Mouse (Mus musculus) R1 (cell line): ENCODE measurements at regions not wholly inside any gene's neighbourhood (a gene's known extent, or its start where the extent isn't known, plus 50 kb on each side); places are given as distances from the start of the nearest gene placed in this dataset.

ENCODE experiments used
- DNase-seq: peaks from one replicate; pipeline ENCODE4 v3.0.0-alpha.2; 2018; ENCODE audit warnings: low read depth, low spot score

GRCm38 (mm10) chr3:103408724-103409123, 129.6 kb downstream of the Trim33 start:
- peak; percentile 64 for DNase-seq

DNA sequence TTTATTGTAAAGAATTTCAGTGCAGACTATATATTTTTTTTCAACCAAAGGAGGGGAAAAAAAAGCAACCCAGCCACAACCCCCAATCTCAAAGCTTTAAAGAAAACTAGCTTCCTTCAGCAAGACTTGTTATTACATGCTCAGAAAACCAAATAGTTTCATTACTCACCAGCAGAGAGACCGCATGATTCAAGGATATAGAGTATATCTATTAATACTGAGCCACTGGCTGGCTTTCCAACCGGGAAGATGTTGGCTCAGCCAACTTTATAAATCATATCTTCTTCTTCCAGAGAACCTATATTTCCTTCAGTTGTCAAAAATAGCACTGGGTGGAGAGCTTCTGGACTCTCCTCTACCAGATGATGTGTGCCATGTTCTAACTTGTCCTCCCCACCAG, 133.2 kb downstream of the Trim33 start:
- DNase-seq = no peak

- no peak for DNase-seq
Measured at GRCm38 (mm10) chr3:103415051-103415695, 136.1 kb downstream of the Trim33 start.

DNA sequence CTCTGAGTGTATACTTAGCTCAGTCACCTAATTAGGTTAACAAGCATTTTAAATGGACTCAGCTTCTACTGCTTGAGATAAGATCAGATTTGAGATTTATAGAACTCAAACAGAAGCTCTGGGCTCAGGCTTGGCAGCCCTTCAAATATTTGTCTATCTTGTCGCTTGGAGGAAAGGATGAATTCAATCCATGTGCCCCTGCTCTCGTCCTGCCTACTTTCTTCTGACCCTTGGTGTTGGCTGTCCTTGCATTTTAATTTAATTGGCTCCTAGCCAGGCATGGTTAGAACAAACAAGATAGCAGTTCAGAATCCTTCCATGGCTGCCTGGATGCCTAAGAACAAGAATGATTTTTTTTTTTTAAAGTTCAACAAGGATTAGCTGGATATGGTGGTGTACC, 137.2 kb downstream of the Trim33 start:
- no peak for DNase-seq

GRCm38 (mm10) chr3:103417781-103418180, 138.7 kb downstream of the Trim33 start:
- no peak for DNase-seq

DNA sequence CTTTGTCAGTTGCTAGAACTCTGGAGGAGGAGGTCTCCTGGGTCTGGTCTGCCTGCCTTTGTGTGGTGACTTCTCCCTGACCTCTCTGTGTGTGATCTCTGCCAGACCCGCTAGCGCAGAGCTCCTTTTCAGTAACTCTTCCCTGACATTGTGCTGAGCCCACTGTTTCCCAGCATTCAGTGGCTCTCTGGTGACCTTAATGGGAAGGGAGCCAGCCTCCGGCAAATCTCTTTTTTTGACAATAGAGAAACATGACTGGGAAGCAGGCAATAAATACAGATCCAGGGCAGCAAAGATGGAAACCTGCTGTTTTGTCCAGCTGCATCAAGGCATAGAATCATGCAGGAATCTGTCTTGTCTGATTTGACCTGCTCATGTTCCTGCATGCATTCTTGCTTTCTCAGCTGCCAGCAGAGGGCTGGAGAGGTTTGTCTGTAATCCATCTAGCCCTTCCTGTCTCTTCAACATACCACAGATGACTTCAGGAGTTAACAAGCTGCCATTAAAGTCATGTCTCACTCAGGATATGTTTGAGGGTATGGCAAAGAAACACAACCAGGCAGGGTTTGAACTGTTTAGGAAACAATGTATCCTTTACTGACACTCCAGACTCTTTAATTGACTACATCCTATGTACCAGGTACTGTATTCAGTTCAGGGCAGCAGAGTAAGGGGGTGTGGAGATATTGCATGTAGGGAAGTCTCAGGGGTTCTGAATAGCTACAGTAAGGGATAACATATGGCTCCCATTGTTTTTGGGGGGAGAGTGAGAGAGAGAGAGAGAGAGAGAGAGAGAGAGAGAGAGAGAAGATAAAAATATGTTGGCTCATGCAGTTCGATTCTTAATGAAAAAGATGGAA, 140.9 kb downstream of the Trim33 start:
- DNase-seq = peak; percentile 69

DNA sequence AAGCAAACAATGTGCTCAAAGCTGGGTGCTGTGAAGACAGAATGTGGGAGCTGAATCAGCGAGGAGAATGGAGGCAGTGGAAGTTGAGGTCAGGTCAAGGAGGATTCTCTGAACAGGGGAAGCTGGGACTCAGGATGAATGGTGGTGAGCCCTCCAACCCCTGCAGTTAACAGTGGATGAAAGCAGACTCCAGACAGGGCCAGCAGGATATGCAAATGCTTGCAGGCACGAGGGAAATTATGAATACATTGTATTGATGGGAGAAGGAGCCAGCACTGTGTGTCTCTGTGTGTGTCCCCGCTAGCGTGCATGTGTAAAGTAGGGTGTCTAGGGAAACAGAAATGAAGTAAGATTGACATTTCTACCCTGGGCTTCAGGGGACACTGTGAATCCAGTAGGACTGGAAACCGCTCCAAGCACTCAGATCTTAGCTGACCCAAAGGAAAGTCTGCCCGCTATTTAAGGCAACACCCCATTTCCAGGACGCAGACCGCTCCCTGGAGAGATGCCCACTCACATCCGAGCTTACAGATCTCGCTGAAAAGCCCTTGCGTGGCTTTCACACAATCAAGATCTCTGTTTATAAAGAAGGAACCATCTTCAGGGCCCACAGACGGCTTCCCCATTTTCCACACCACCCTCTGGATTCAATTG, 141.7 kb downstream of the Trim33 start:
- DNase-seq = peak; percentile 79

- DNase-seq = no peak
Measured at GRCm38 (mm10) chr3:103421275-103421621, 142.2 kb downstream of the Trim33 start.

- DNase-seq = no peak
Measured at GRCm38 (mm10) chr3:103422806-103423205, 143.7 kb downstream of the Trim33 start.

DNA sequence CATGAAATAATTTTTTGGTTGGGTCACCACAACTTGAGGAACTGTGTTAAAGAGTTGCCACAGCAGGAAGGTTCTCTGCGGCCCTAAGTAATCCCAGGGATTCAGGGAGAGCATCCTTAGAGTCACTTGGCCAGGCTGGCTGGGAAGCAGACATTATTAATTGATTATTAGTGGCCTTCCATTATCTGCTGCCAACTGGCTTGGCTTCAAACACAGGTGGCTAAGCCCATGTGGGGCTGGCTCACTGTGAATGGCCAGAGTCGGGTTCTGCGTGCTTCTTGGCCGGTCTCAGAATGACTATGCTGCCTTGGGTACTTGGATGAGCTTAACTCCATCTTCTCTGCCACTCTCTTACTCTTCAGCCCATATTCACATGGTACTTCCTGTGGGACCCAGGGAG, 144.2 kb downstream of the Trim33 start:
- DNase-seq = no peak

DNA sequence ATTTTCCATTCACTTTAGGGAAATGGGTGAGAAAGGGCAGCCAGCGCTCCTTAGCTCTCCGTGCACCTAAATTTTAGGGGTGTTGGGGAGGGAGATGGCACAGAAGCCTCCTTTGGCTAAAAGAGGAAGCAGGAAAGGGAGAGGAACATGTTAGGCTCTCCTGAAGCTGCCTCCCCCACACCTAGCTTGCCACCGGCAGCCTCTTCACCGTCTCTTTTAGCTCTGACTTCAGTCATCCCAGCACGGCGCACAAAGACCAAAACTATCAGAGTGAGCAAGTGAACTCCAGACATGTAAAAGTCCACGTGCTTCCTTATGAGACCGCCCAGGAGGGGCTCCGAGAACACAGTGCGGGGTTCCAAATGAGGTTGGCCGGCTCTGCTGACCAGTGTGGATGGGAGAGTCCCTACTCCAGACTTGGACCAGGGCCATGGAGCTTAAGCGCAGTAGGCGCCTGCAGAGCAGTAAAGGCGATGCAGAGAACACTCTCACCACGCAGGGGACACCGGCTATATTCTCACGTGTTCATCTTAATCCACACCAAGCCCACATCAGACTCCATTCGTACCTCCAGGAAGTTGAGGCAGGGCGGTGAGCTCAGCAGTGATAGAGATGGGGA, 146.8 kb downstream of the Trim33 start:
- DNase-seq = no peak

DNA sequence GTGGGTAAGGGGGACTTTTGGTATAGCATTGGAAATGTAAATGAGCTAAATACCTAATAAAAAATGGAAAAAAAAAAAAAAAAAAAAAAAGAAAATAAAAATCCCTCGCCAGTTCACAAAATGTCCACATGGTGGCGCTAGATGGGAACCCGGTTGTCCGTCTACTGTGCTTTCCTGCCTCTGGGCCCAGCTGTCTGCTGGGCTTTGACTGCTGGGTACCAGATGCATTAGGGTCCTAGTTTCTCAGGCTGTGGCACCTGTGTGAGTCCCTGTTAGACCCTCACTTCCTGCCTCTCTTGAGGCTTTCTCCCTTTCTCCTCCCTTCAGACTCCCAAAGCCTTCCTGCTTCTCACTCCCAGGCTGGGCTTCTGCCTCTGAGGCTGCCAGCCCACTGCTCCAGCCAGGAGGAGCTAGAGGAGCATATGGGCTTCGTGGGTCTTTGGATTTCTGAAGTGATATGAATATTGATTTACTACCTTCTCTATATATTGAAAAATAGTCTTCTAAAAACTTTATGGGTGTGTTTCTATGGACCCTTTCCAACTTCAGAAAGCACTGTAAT, 145.7 kb upstream of the Syt6 start:
- DNase-seq = peak; percentile 48

- DNase-seq = no peak
Measured at GRCm38 (mm10) chr3:103430131-103430530, 144.9 kb upstream of the Syt6 start.

- DNase-seq = peak; percentile 39
Measured at GRCm38 (mm10) chr3:103432254-103432653, 142.8 kb upstream of the Syt6 start.

GRCm38 (mm10) chr3:103436902-103437603, 138.0 kb upstream of the Syt6 start:
- no peak for DNase-seq

DNA sequence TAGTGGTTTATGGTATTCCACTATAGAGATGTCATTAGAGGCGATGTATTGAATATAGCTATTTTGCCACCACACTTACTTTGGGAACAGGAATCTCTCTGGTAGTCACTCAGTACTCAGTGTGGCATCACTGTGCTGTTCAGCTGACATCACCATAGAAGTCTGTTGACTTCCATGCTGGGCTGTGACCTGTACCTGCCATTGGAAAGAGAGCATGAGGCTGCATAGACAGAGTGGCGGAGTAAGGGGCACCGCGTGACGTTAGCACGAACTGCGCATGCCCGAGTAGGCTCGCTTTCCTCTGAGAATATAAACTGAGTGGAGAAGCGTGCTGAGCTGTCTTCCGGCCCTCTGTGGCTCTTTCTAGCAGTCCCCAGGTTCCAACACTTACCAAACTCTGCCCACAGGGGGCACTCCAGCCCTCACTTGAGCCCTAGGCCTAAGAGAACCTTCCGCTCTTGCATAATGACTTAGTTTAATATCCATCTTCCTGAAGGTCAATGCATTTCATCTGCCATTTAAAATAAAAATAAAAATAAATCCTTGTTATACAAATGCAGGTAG, 136.2 kb upstream of the Syt6 start:
- peak; percentile 86 for DNase-seq

GRCm38 (mm10) chr3:103443247-103443646, 131.8 kb upstream of the Syt6 start:
- no peak for DNase-seq

GRCm38 (mm10) chr3:103445852-103446251, 129.2 kb upstream of the Syt6 start:
- no peak for DNase-seq

DNA sequence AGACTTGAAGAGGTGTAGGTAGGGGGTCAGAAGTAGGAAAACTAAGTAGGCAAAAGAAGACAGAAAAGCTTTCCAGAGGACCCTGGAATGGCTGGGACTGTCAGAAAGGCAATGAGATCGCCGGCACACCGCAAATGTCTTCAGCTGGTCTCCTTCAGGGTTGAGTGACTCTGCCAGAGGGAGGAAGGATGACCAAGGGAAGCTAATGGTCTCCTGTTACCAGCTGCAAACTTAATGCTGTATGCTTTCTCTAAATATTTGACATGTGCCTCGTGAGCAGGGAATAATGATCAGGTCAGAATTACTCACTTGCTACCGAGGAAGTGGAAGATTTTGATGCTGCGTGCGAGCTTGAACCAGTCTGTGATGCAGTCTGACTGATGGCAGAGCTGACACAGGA, 125.2 kb upstream of the Syt6 start:
- no peak for DNase-seq

DNA sequence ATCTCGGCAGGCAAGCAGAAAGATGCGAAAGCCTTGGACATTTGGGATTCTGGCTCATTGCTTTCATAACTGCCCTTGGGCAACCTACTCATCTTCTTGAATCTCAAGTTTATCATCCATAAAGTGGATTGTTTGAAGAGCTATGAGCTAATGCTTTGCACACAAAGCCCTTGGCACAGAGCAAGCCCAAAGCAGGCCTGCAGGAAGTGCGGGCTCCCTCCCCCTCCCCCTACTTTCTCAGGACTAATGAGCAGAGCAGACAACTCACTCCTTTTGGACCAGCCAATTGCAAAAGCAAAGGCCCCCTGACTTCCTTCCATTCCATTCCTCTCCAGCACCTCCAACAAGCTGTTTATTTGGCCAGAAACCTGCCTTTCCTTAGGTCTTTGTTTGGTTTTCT, 123.1 kb upstream of the Syt6 start:
- DNase-seq = no peak

DNA sequence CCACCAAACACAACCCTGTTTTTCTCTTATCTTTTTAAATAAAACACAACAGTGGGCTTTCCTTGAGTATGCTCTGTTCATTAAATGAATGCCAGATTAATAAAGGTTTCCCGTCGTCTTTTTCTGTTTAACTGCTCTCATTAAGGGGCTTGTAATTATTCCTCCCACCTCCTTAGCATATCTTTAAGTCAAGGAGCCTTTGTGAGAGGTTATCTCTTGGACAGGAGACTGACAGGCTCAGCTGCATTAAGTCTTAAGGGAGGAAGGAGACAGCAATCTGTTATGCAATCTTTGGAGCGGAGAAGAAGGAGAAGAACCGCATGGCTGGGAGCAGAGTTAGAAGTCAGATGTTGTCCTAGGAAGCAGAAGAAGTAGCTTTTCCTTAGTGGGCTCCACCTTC, 111.3 kb upstream of the Syt6 start:
- DNase-seq = no peak
